In genomic region chr12:110499225-110499992, GRCm38 (mm10) we compare ENCODE assay signal across 7 mouse cellular contexts. TPM values are rescaled to one million over a fixed set of nuclear protein-coding genes. Genes with fewer than 3 reads are reported as not detected.
DNase-seq lines count a peak whose midpoint lies in the region; ATAC-seq and TF ChIP-seq lines count a peak whose summit lies in the region.

No protein-coding gene starts in this region.

- H3K4me2 ChIP-seq in hindbrain, embryonic 15.5 days = no peak overlapping the region
- H3K4me2 ChIP-seq in liver, embryonic 13.5 days = peak overlapping the region; percentile 74

- peak; percentile 47 for TF ChIP-seq POLR2A in ES-Bruce4 (IDR thresholded peaks at IDR 0.05; ENCODE audit: insufficient read depth, low read length)
- peak; percentile 38; the same call in 1 of the 2 replicates for TF ChIP-seq POLR2A in bone marrow, adult 2 months (IDR thresholded peaks at IDR 0.05; ENCODE audit: borderline replicate concordance, control insufficient read depth, low read depth, low read length)

- no peaks in the 10 kb centered on the region for H3K9me3 ChIP-seq in ES-Bruce4 (replicated peaks; ENCODE audit: control insufficient read depth, insufficient read depth, low read length, poor library complexity, severe bottlenecking)
- no peaks in the 10 kb centered on the region for H3K9me3 ChIP-seq in hindbrain, embryonic 15.5 days
- H3K9me3 ChIP-seq in liver, embryonic 13.5 days (replicated peaks) = no peaks in the 10 kb centered on the region

- peak overlapping the region; percentile 96 for H3K27ac ChIP-seq in ES-Bruce4 (ENCODE audit: insufficient read depth, low read length)
- H3K27ac ChIP-seq in bone marrow, adult 2 months (ENCODE audit: control insufficient read depth, insufficient read depth, low read depth, low read length, poor library complexity) = peak overlapping the region; percentile 80
- peak overlapping the region; percentile 32; the same call in 1 of the 2 replicates for H3K27ac ChIP-seq in hindbrain, embryonic 15.5 days (replicated peaks)
- peak overlapping the region; percentile 76 for H3K27ac ChIP-seq in liver, embryonic 13.5 days

- peak overlapping the region; percentile 56 for H3K4me3 ChIP-seq in ES-Bruce4 (ENCODE audit: low read depth, low read length)
- no peak overlapping the region for H3K4me3 ChIP-seq in bone marrow, adult 2 months (replicated peaks; ENCODE audit: control insufficient read depth, low read depth, low read length)
- H3K4me3 ChIP-seq in hindbrain, embryonic 15.5 days = no peak overlapping the region
- peak overlapping the region; percentile 59 for H3K4me3 ChIP-seq in liver, embryonic 13.5 days (replicated peaks)

- peak; percentile 16; the same call in 1 of the 2 replicates for ATAC-seq in hindbrain, embryonic 15.5 days (ENCODE audit: low FRiP score, low read depth)
- peak; percentile 58 for ATAC-seq in liver, embryonic 13.5 days (ENCODE audit: low read depth)

- no peaks in the 10 kb centered on the region for H3K36me3 ChIP-seq in ES-Bruce4 (ENCODE audit: control insufficient read depth, insufficient read depth, low read length, poor library complexity, severe bottlenecking)
- no peaks in the 10 kb centered on the region for H3K36me3 ChIP-seq in hindbrain, embryonic 15.5 days
- H3K36me3 ChIP-seq in liver, embryonic 13.5 days = no peaks in the 10 kb centered on the region

- peak; percentile 83 for TF ChIP-seq EP300 in ES-Bruce4 (IDR thresholded peaks at IDR 0.05; ENCODE audit: insufficient read depth, low read depth, low read length)

- TF ChIP-seq CTCF in ES-Bruce4 (IDR thresholded peaks at IDR 0.05; ENCODE audit: low read depth, low read length) = no peak
- TF ChIP-seq CTCF in bone marrow, adult 2 months (IDR thresholded peaks at IDR 0.05; ENCODE audit: control insufficient read depth, insufficient read depth, low read length) = no peak

- no peaks in the 10 kb centered on the region for H3K27me3 ChIP-seq in ES-Bruce4 (ENCODE audit: control insufficient read depth, insufficient read depth, low read length, poor library complexity, severe bottlenecking)
- no peaks in the 10 kb centered on the region for H3K27me3 ChIP-seq in hindbrain, embryonic 15.5 days
- H3K27me3 ChIP-seq in liver, embryonic 13.5 days = no peaks in the 10 kb centered on the region

- H3K4me1 ChIP-seq in ES-Bruce4 (ENCODE audit: control insufficient read depth, insufficient read depth, low read length) = peaks cover 18% of the 10 kb centered on the region
- peaks cover 15% of the 10 kb centered on the region for H3K4me1 ChIP-seq in bone marrow, adult 2 months (ENCODE audit: control insufficient read depth, insufficient read depth, low read length)
- peaks cover 35% of the 10 kb centered on the region for H3K4me1 ChIP-seq in hindbrain, embryonic 15.5 days (replicated peaks)
- peaks cover 81% of the 10 kb centered on the region for H3K4me1 ChIP-seq in liver, embryonic 13.5 days (replicated peaks)

- 20% methylated on average over 14 of the region's 14 CpGs for WGBS in bone marrow, adult 2 months
- WGBS in hindbrain, embryonic 15.5 days = 67% methylated on average over 14 of the region's 14 CpGs
- 20% methylated on average over 14 of the region's 14 CpGs for WGBS in liver, embryonic 13.5 days (ENCODE audit: insufficient replicate concordance)

- no peak for DNase-seq in liver, embryonic 13.5 days
- DNase-seq in spleen, postnatal 36 days (ENCODE audit: low spot score in 2 of 2) = peak; percentile 77 to 78
- no peak for DNase-seq in layer of hippocampus, adult 8-10 months (ENCODE audit: low spot score in 2 of 2)
- DNase-seq in adrenal gland, postnatal 14 days = no peak

- H3K9ac ChIP-seq in ES-Bruce4 (ENCODE audit: low read depth, poor library complexity, severe bottlenecking) = peak overlapping the region; percentile 47
- no peak overlapping the region for H3K9ac ChIP-seq in hindbrain, embryonic 15.5 days
- peak overlapping the region; percentile 62 for H3K9ac ChIP-seq in liver, embryonic 13.5 days

RNA-seq across cellular contexts. Expression of gene Ppp2r5c, which starts 52.5 kb away (rescaled TPM):
- polyA plus RNA-seq in ES-Bruce4 (2011; ENCODE audit: insufficient read depth, insufficient read length, low read depth, missing spikeins) = 223 and 224 TPM in 2 replicates
- polyA plus RNA-seq in bone marrow, adult 2 months (2011; ENCODE audit: insufficient read depth, insufficient read length, low replicate concordance, missing spikeins) = 38.6 and 59.4 TPM in 2 replicates
- 143 and 151 TPM in 2 replicates for polyA plus RNA-seq in hindbrain, embryonic 15.5 days (2015; fragmentation: Nextera tagmentation; extraction: Ambion mirVana)
- polyA plus RNA-seq in liver, embryonic 13.5 days (2015; fragmentation: Nextera tagmentation; extraction: Ambion mirVana) = 86.2 and 97.8 TPM in 2 replicates
- 100 to 1,000 TPM; 227 to 249 (median 241) TPM for total RNA-seq in layer of hippocampus, adult 8-10 months (2022)
- total RNA-seq in adrenal gland, postnatal 14 days (2021) = 102 and 107 TPM in 2 replicates

Comparison
In these comparisons a context has a peak if more than half of its experiments do, and no peak if none do; other contexts are left out.
1. H3K27ac ChIP-seq: peak in every context shown above with its lines; median percentile 96 in ES-Bruce4; 80 in bone marrow, adult 2 months; 76 in liver, embryonic 13.5 days; 32 in hindbrain, embryonic 15.5 days.
2. H3K4me3 ChIP-seq: peak in ES-Bruce4 (single experiment) and liver, embryonic 13.5 days (single experiment); none in bone marrow, adult 2 months (single experiment) and hindbrain, embryonic 15.5 days (single experiment).
3. DNase-seq: peak in spleen, postnatal 36 days (2 of 2); none in liver, embryonic 13.5 days (single experiment), layer of hippocampus, adult 8-10 months (0 of 2) and adrenal gland, postnatal 14 days (single experiment).